Mouse (Mus musculus): ENCODE data around the gene Tmem116. TPM values are rescaled to one million over a fixed set of nuclear protein-coding genes. Genes with fewer than 3 reads are reported as not detected.

The Tmem116 gene
- total and polyA plus RNA-seq, 3 experiments = 1.3 to 3.2 (median 2.3) TPM

DNA sequence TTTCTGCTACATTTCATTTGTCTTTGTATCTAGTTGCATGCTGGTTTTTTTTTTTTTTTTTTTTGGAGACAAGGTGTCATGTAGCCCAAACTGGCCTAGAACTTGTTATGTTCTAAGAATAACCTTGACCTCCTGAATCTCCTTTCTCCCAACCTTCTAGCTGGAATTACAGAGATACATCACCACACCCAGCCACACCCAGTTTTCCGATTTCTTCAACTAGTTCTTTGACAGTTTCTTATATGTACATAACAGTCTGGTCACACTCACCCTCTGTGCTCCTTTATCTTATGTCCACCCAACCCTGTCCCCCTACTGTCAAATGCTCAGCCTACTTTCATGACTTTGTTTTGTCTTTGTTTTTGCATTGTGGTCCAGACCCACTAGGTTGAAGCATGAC, 55.2 kb downstream of the Tmem116 start:
- dilution Hi-C loops (cut with MboI; ENCODE audit: extremely low pct_ligation_motif_present, extremely low pct_unique_long_range_greater_than_20kb, low sequenced_read_pairs) = no loop called here
- no peaks in the 10 kb centered on the region for H3K9me3 ChIP-seq (replicated peaks; ENCODE audit: low read length)
- H3K4me3 ChIP-seq (replicated peaks in 1 of 3; ENCODE audit: low read depth in 2 of 3, low read length in 2 of 3, poor library complexity in 1 of 3) = no peak overlapping the region
- no peak overlapping the region for H3K4me2 ChIP-seq (ENCODE audit: insufficient read depth, low read depth, poor library complexity, severe bottlenecking)
- H3K27me3 ChIP-seq (replicated peaks) = peaks cover 2% of the 10 kb centered on the region
- TF ChIP-seq IRF4 (IDR thresholded peaks at IDR 0.05; ENCODE audit: low read depth, low read length) (no peak), E2F4 (IDR thresholded peaks at IDR 0.05; ENCODE audit: insufficient replicate concordance, low read depth, low read length) (no peak), MAX (IDR thresholded peaks at IDR 0.05; ENCODE audit: low read length) (no peak), TBP (conservative IDR thresholded peaks at IDR 0.05; ENCODE audit: low read depth, low read length) (no peak)
- no peaks in the 10 kb centered on the region for H3K79me2 ChIP-seq (replicated peaks; ENCODE audit: control insufficient read depth, extremely low read depth, insufficient read depth, poor library complexity, severe bottlenecking)
- H3K27ac ChIP-seq (ENCODE audit: insufficient read depth, low read depth) = no peak overlapping the region
- no peaks in the 10 kb centered on the region for H3K36me3 ChIP-seq (replicated peaks in 1 of 2; ENCODE audit: control insufficient read depth in 1 of 2, insufficient read depth in 1 of 2, low read length in 1 of 2)
- H3K9ac ChIP-seq (ENCODE audit: insufficient read depth, low read depth) = no peak overlapping the region
- peaks cover 11% of the 10 kb centered on the region in 2 experiments for H3K4me1 ChIP-seq (ENCODE audit: control insufficient read depth in 1 of 2, insufficient read depth in 2 of 2)
- in situ Hi-C loops (cut with MboI; ENCODE audit: low pct_ligation_motif_present, low pct_unique_long_range_greater_than_20kb, low sequenced_read_pairs) = no loop called here
- DNase-seq (ENCODE audit: extremely low read depth) = no peak

DNA sequence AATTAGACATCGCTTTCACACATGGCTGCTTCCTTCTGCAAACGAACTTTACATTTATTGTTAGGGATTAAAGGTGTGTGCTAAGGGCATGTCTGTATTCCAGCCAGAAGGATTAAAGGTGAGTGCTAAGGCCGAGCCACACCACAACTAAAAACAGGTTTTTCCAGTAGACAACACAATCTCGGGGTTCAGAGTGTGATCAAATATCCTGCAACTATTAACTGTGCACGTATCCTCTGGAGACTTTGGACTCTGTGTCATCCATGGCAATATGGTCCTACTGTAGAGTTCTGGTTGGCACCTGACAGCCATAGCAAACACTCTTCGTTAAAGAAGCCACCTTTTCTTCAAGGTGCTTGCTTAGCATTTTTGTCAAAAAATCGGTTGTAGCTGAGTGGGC, 58.3 kb downstream of the Tmem116 start:
- H3K9ac ChIP-seq (ENCODE audit: insufficient read depth, low read depth) = no peak overlapping the region
- no peaks in the 10 kb centered on the region for H3K79me2 ChIP-seq (replicated peaks; ENCODE audit: control insufficient read depth, extremely low read depth, insufficient read depth, poor library complexity, severe bottlenecking)
- TF ChIP-seq HCFC1 (IDR thresholded peaks at IDR 0.05; ENCODE audit: low read depth, low read length) (no peak), ZMIZ1 (IDR thresholded peaks at IDR 0.05; ENCODE audit: low read depth, low read length) (no peak), MXI1 (IDR thresholded peaks at IDR 0.05; ENCODE audit: low read depth, low read length) (no peak), MYC (IDR thresholded peaks at IDR 0.05; ENCODE audit: low read depth, low read length) (no peak), RCOR1 (conservative IDR thresholded peaks at IDR 0.05; ENCODE audit: low read depth, low read length) (no peak), JUND (conservative IDR thresholded peaks at IDR 0.05; ENCODE audit: low read depth, low read length) (no peak), UBTF (IDR thresholded peaks at IDR 0.05; ENCODE audit: low read depth, low read length) (no peak), MAX (IDR thresholded peaks at IDR 0.05; ENCODE audit: low read length) (no peak), MEF2A (IDR thresholded peaks at IDR 0.05; ENCODE audit: borderline replicate concordance, low read depth, low read length) (no peak), SMC3 (IDR thresholded peaks at IDR 0.05; ENCODE audit: low read depth, low read length) (no peak), USF1 (IDR thresholded peaks at IDR 0.05; ENCODE audit: low read depth, low read length) (no peak), TBP (conservative IDR thresholded peaks at IDR 0.05; ENCODE audit: low read depth, low read length) (no peak), E2F4 (IDR thresholded peaks at IDR 0.05; ENCODE audit: insufficient replicate concordance, low read depth, low read length) (no peak), POLR2AphosphoS2 (IDR thresholded peaks at IDR 0.05; ENCODE audit: low read depth, low read length) (no peak), CHD2 (IDR thresholded peaks at IDR 0.05; ENCODE audit: low read length) (no peak), ETS1 (conservative IDR thresholded peaks at IDR 0.05; ENCODE audit: low read depth, low read length) (no peak), SIN3A (IDR thresholded peaks at IDR 0.05; ENCODE audit: low read length) (no peak), KAT2A (IDR thresholded peaks at IDR 0.05; ENCODE audit: insufficient replicate concordance, low read length) (no peak)
- H3K27ac ChIP-seq (ENCODE audit: insufficient read depth, low read depth) = no peak overlapping the region
- H3K4me3 ChIP-seq (replicated peaks in 1 of 3; ENCODE audit: low read depth in 2 of 3, low read length in 2 of 3, poor library complexity in 1 of 3) = no peak overlapping the region
- in situ Hi-C loops (cut with MboI; ENCODE audit: low pct_ligation_motif_present, low pct_unique_long_range_greater_than_20kb, low sequenced_read_pairs) = no loop called here
- no peak for DNase-seq (ENCODE audit: extremely low read depth)
- dilution Hi-C loops (cut with MboI; ENCODE audit: extremely low pct_ligation_motif_present, extremely low pct_unique_long_range_greater_than_20kb, low sequenced_read_pairs) = no loop called here
- H3K4me2 ChIP-seq (ENCODE audit: insufficient read depth, low read depth, poor library complexity, severe bottlenecking) = no peak overlapping the region
- peaks cover 2% of the 10 kb centered on the region for H3K9me3 ChIP-seq (replicated peaks; ENCODE audit: low read length)
- H3K4me1 ChIP-seq (ENCODE audit: control insufficient read depth in 1 of 2, insufficient read depth in 2 of 2) = no peaks in the 10 kb centered on the region
- H3K36me3 ChIP-seq (replicated peaks in 1 of 2; ENCODE audit: control insufficient read depth in 1 of 2, insufficient read depth in 1 of 2, low read length in 1 of 2) = no peaks in the 10 kb centered on the region
- H3K27me3 ChIP-seq (replicated peaks) = peaks cover 5% of the 10 kb centered on the region

Measured in CH12.LX (cell line).